Mouse (Mus musculus) granulocyte monocyte progenitor cell, adult 5-6 weeks (primary cell): Measurements from ENCODE around the gene Kbtbd12. TPM values are rescaled to one million over a fixed set of nuclear protein-coding genes. Genes with fewer than 3 reads are reported as not detected.

Experiments used
- ATAC-seq: replicated peaks from 2 replicates; pipeline ENCODE4 v1.8.0; 2016; ENCODE audit warnings: mild to moderate bottlenecking, moderate TSS enrichment, inconsistent platforms; ENCODE audit not compliant: poor library complexity, severe bottlenecking
- total RNA-seq, 2 experiments: library from RNA; stranded (forward) in 1 of 2; stranded (reverse) in 1 of 2; fragments of 200-712, 200-1000 nt in 1 of 2; fragments of >200 nt in 1 of 2; fragmentation: Nextera tagmentation in 1 of 2; gene quantifications; 2 replicates each; pipeline ENCODE4 v1.2.3; 2014 to 2017

Kbtbd12 gene
- total RNA-seq, 2 experiments from 2014 or later, result 0.05 TPM; not detected in 1

DNA sequence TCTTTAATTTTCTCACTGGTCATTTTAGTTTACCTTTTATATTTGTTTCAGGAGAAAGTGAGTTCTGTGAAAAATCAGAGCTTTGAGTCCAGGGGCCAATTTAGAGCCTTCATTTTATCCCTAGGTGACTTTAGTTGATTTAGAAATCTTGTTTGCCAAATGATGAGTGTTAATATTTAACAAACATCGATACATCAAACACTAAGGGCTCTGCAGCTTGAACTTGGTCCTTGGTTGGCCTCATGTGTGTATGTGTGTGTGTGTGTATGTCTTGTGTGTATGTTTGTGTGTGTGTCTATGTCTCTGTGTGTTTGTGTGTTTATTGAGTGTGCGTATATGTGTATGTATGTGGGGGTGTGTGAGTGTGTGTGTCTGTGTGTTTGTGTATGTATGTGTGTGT is 7.9 kb downstream of the Kbtbd12 start:
- no peak for ATAC-seq

- ATAC-seq, result peak; percentile 75
Measured at GRCm38 (mm10) chr6:88627317-88627811, 10.4 kb downstream of the Kbtbd12 start.

DNA sequence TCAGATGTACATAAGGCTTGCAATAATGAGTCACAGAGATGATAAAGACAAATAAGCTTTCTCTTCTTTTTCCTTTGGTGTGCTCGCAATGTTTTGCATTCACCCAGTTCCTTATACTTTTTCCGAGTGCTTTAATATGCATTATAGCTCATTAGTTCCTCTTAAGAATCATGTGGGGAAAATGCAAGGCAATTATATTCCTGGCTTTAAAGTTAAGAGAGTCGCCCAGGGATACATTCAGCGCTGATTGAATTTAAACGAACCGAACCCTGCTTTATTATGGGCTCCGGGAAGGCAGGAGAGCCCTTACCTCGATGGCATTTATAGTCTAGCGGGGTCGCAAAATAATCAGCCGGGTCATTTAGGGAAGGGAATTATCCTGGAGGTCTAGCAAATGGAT is 10.8 kb downstream of the Kbtbd12 start:
- no peak for ATAC-seq

DNA sequence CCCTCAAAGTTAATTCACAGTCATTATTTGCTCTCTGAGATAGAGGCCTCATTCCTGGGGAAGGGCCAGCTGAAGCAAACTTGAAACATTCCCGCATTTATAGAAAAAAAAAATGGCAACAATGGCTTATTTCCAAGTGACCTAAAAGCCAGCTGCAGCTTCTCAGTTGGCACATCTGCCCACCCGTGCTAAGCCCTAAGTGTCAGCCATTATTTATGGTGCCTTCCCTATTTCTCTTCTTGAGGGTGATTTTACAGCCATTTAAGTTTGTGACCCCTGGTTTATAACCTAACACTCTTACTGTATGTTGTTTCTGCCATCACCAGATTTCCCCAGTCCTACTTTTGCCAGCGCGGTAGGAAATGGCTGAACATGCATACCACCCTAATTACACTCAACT is 11.3 kb downstream of the Kbtbd12 start:
- ATAC-seq, result no peak

- no peak for ATAC-seq
Measured at GRCm38 (mm10) chr6:88621816-88622481, 15.8 kb downstream of the Kbtbd12 start.

DNA sequence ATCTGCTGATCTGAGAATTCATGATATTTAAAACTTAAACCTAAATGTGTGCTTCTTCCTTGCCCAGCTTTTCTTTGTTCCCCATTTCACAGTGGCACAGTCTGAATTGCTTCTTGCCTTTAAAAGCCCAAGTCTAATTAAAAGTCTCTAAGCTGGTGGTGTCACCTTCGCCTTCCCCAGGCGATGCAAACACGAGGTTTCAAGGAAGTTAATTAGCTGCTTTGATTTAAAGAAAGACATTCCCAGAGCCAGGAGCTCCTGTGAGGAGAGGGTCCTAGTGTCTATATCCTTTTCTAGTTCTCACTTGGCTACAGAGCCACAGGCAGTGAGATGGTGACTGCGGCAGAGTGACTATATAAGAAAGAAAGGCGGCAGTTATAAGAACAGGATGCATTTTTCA is 18.2 kb downstream of the Kbtbd12 start:
- no peak for ATAC-seq

GRCm38 (mm10) chr6:88615352-88615751 is 22.4 kb downstream of the Kbtbd12 start:
- ATAC-seq, result no peak

- no peak for ATAC-seq
Measured at GRCm38 (mm10) chr6:88606417-88606816, 31.3 kb downstream of the Kbtbd12 start.

- ATAC-seq, result no peak
Measured at GRCm38 (mm10) chr6:88605715-88606114, 32.0 kb downstream of the Kbtbd12 start.

- ATAC-seq, result no peak
Measured at GRCm38 (mm10) chr6:88605235-88605634, 32.5 kb downstream of the Kbtbd12 start.

GRCm38 (mm10) chr6:88596108-88596507 is 41.6 kb downstream of the Kbtbd12 start:
- no peak for ATAC-seq

- ATAC-seq, result no peak
Measured at GRCm38 (mm10) chr6:88592367-88592766, 45.4 kb downstream of the Kbtbd12 start.

GRCm38 (mm10) chr6:88590231-88590630 is 47.5 kb downstream of the Kbtbd12 start:
- no peak for ATAC-seq

GRCm38 (mm10) chr6:88589517-88589916 is 48.2 kb downstream of the Kbtbd12 start:
- ATAC-seq, result no peak

- no peak for ATAC-seq
Measured at GRCm38 (mm10) chr6:88588581-88589256, 49.0 kb downstream of the Kbtbd12 start.

- no peak for ATAC-seq
Measured at GRCm38 (mm10) chr6:88587091-88587490, 50.7 kb downstream of the Kbtbd12 start.

DNA sequence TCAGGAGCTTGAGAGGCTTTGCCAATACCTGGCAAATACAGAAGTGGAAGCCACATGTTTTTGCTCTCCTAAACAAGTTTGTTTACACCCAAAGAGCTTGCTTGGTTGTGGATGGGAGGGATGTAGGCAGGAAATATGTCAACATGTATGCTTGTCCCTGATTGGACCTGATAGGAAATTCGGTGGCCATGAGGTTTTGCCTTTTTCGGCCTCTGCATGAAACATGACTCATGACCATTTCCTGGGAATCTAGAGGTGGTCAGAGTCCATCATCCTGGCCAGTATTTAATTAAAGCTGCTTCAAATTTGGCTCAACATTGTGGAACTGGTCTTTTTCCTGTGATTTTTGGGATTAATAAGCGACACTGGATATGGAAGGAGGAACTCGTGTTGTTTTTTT is 53.8 kb downstream of the Kbtbd12 start:
- no peak for ATAC-seq

DNA sequence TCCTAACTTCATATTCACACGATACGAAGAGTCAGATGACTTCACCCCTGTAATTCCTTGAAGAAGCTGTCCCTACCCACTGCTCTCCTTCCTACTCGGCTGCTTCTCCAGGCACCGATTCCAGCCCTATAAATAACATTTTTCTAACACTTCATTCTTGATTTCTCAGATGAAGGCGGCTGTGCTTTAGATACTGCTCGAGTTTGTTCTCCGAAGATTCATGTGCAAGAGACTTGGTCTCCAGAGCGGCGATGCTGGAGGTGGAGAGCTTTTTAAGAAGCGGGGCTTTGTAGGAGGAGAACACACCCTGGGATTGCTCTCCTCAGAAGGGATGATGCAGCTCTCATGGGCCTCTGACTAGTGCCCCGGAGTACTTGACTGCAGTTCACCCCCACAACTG is 61.3 kb downstream of the Kbtbd12 start:
- ATAC-seq, result no peak

- no peak for ATAC-seq
Measured at GRCm38 (mm10) chr6:88566676-88567075, 71.1 kb downstream of the Kbtbd12 start.

- no peak for ATAC-seq
Measured at GRCm38 (mm10) chr6:88565033-88565432, 72.7 kb downstream of the Kbtbd12 start.

DNA sequence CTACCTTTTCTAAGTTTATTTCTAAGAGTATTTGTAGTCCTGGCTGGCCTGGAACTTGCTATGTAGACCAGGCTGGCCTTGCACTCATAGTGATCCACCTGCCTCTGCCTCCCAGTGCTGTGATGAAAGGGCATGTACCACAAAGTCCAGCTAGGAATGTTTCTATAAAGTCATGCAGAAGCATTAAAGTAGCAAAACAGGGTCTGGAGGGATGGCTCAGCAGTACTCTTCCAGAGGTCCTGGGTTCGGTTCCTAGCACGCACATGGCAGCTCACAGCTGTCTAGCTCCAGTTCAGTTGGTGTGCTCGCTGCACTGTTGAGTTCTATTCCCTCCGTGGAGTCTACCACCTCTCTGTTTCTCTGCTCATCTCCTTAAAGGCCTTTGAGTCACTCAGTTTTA is 77.6 kb downstream of the Kbtbd12 start:
- ATAC-seq, result no peak

- no peak for ATAC-seq
Measured at GRCm38 (mm10) chr6:88559688-88560087, 78.1 kb downstream of the Kbtbd12 start.
